Mouse (Mus musculus) neural tube, embryonic 13.5 days (tissue): Measurements from ENCODE around the gene Atp8a1. TPM values are rescaled to one million over a fixed set of nuclear protein-coding genes. Genes with fewer than 3 reads are reported as not detected.
A peak's percentile ranks its signal among the peaks of the same experiment; 100 is the strongest.

Experiments
- ATAC-seq: fragments of 200-750 bp; cut with Nextera tagmentation; 2 replicates; pipeline ENCODE4 v1.8.0; 2017; ENCODE audit warnings: low read depth, mild to moderate bottlenecking, moderate TSS enrichment, moderate library complexity
- H3K27ac ChIP-seq: fragments of 300-500 bp; sonication (generic); replicated peaks from 2 replicates; pipeline ENCODE4 v1.5.1; 2015; ENCODE audit warnings: moderate library complexity, mild to moderate bottlenecking, inconsistent platforms
- H3K27me3 ChIP-seq: fragments of 300-500 bp; sonication (generic); 2 replicates; pipeline ENCODE4 v1.6.1; 2015; ENCODE audit warnings: mild to moderate bottlenecking, inconsistent platforms
- H3K36me3 ChIP-seq: fragments of 300-500 bp; sonication (generic); 2 replicates; pipeline ENCODE4 v1.6.1; 2015; ENCODE audit warnings: mild to moderate bottlenecking, inconsistent platforms
- H3K4me1 ChIP-seq: fragments of 300-500 bp; sonication (generic); replicated peaks from 2 replicates; pipeline ENCODE4 v1.6.1; 2015; ENCODE audit warnings: inconsistent platforms
- H3K4me2 ChIP-seq: fragments of 300-500 bp; sonication (generic); 2 replicates; pipeline ENCODE4 v1.6.1; 2015; ENCODE audit warnings: inconsistent platforms, mild to moderate bottlenecking, moderate library complexity
- H3K4me3 ChIP-seq: fragments of 300-500 bp; sonication (generic); 2 replicates; pipeline ENCODE4 v1.5.1; 2015; ENCODE audit warnings: mild to moderate bottlenecking, inconsistent platforms
- H3K9ac ChIP-seq: fragments of 300-500 bp; sonication (generic); 2 replicates; pipeline ENCODE4 v1.6.1; 2015; ENCODE audit warnings: moderate library complexity, mild to moderate bottlenecking, inconsistent platforms
- H3K9me3 ChIP-seq: fragments of 300-500 bp; sonication (generic); 2 replicates; pipeline ENCODE4 v1.6.1; 2016; ENCODE audit warnings: inconsistent platforms
- whole genome bisulfite sequencing: fragments of 180-500 bp; shearing (Covaris S2); methylation state at CpG from one replicate; pipeline ENCODE4 v1.1.7; 2015; 5-methylcytosine and 5-hydroxymethylcytosine counted together
- polyA plus RNA-seq: library from polyadenylated mRNA; unstranded; fragments of >200 nt; fragmentation: Nextera tagmentation; extraction: Ambion mirVana; gene quantifications from 2 replicates; pipeline ENCODE4 v1.2.1, GENCODE M21; 2015

Gene Atp8a1
- polyA plus RNA-seq, 1 experiment from 2014 or later = 45.1 TPM

GRCm38 (mm10) chr5:67848511-67849014, 1.3 kb upstream of the Atp8a1 start:
- Histone ChIP-seq H3K27me3 (no peaks in the 10 kb centered on the region), H3K36me3 (no peaks in the 10 kb centered on the region), H3K4me1 (peaks cover 40% of the 10 kb centered on the region), H3K27ac (peak overlapping the region; percentile 86), H3K4me3 (peak overlapping the region; percentile 96), H3K9ac (peak overlapping the region; percentile 91), H3K9me3 (no peaks in the 10 kb centered on the region), H3K4me2 (peak overlapping the region; percentile 72)
- ATAC-seq = no peak
- 45% methylated on average over 12 of the region's 12 CpGs for WGBS

DNA sequence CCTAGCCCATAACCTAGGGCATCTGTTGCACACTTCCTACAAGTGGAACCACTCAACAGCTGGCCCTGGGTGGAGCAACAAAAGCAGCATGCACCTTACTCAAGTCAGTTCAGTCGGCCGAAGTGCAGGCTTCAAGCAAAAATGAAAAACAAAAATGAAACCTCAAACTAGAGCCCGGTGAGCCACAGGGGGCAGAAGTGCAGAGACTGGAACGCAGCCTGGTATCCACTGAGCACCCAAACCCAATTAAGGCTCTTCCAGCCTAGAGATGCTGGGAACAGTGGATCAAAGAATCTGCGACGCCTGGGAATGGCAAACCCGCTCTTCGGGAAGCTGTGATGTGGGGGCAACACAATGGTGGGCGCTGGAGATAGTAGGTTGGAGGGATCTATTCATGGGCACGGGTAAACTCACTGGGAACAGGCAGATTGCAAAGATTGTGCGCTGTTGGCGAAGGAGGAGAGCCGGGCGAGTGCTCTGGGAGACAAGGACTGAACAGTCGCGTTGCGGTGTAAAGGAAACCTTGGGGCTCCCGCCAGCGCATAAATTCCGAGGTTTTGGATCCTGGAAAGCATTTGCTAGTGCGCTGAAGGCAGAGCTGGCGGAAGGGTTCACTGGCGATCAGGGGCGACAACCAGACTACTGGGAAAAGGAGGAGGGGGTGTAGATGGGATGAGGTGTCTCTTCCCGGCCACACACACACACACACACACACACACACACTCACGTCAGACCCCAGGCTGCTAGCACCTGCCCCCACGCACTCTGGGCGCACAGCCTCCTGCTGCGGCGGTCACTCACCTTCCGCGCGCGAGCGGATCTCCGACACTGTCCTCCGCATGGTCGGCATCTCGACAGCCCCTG, 641 bp downstream of the Atp8a1 start:
- peak; percentile 20 for ATAC-seq
- peak overlapping the region; percentile 91 for H3K9ac ChIP-seq
- peaks cover 59% of the 10 kb centered on the region for H3K4me1 ChIP-seq
- under 1% methylated on average over 39 of the region's 39 CpGs for WGBS
- peak overlapping the region; percentile 96 for H3K4me3 ChIP-seq
- no peaks in the 10 kb centered on the region for H3K27me3 ChIP-seq
- peak overlapping the region; percentile 72 for H3K4me2 ChIP-seq
- H3K9me3 ChIP-seq = no peaks in the 10 kb centered on the region
- no peaks in the 10 kb centered on the region for H3K36me3 ChIP-seq
- H3K27ac ChIP-seq = peak overlapping the region; percentile 86

GRCm38 (mm10) chr5:67845190-67845691, 2.0 kb downstream of the Atp8a1 start:
- H3K4me2 ChIP-seq = peak overlapping the region; percentile 72
- ATAC-seq = no peak
- H3K27ac ChIP-seq = no peak overlapping the region
- H3K36me3 ChIP-seq = no peaks in the 10 kb centered on the region
- peak overlapping the region; percentile 96 for H3K4me3 ChIP-seq
- 10% methylated on average over 8 of the region's 8 CpGs for WGBS
- no peaks in the 10 kb centered on the region for H3K9me3 ChIP-seq
- peak overlapping the region; percentile 91 for H3K9ac ChIP-seq
- H3K4me1 ChIP-seq = peaks cover 69% of the 10 kb centered on the region
- no peaks in the 10 kb centered on the region for H3K27me3 ChIP-seq

DNA sequence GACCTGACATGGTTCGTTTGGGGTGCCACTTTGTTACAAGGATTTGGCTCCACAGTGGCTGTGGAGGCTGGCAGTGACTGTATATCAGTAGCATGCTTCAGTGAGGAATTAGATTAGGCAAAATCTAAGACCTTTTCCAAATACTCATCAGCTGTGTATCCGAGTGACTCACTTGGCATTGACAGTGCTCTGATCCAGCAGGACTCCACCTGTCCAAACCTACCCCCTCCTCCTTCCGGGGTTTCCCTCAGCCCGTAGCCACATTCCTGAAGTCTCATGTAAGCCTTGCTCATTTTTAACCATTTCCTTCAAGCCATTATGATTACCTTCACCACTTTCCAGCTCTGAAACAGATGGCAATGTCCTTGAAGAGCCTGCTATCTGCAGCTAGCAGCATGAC, 3.2 kb downstream of the Atp8a1 start:
- Histone ChIP-seq H3K27ac (no peak overlapping the region), H3K4me2 (peak overlapping the region; percentile 72), H3K4me1 (peaks cover 69% of the 10 kb centered on the region), H3K4me3 (0 out of 2 replicates have a peak overlapping the region, but pooled peaks have one; percentile 96), H3K9me3 (no peaks in the 10 kb centered on the region), H3K27me3 (no peaks in the 10 kb centered on the region), H3K9ac (peak overlapping the region; percentile 9; the same call in 1 of the 2 replicates), H3K36me3 (no peaks in the 10 kb centered on the region)
- 80% methylated on average over 4 of the region's 4 CpGs for WGBS
- ATAC-seq = no peak

GRCm38 (mm10) chr5:67842306-67842705, 4.9 kb downstream of the Atp8a1 start:
- Histone ChIP-seq H3K4me3 (no peak overlapping the region), H3K27ac (peak overlapping the region; percentile 72), H3K4me1 (peaks cover 58% of the 10 kb centered on the region), H3K9ac (no peak overlapping the region), H3K36me3 (0 out of 2 replicates have a peak, but pooled peaks cover under 1% of the 10 kb centered on the region), H3K9me3 (no peaks in the 10 kb centered on the region), H3K27me3 (no peaks in the 10 kb centered on the region), H3K4me2 (peak overlapping the region; percentile 37)
- WGBS = 9% methylated on average over 6 of the region's 6 CpGs
- ATAC-seq = peak; percentile 24; the same call in 1 of the 2 replicates

DNA sequence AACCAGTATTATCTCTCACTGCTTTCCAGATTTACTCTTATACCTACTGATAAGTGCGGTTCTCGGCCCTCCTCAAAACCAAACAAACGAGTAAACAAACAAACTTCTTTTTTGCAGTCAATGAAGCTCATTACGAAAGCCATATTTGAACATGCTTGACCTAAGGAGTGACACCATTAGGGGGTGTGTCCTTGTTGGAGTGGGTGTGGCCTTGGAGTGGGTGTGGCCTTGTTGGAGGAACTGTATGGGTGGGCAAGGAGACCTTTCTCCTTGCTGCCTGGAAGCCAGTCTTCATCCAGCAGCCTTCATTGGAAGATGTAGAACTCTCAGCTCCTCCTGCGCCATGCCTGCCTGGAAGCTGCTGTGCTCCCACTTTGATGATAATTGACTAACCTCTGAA, 13.4 kb downstream of the Atp8a1 start:
- no peak overlapping the region for H3K27ac ChIP-seq
- no peak overlapping the region for H3K4me3 ChIP-seq
- H3K9me3 ChIP-seq = no peaks in the 10 kb centered on the region
- no peak for ATAC-seq
- peaks cover 24% of the 10 kb centered on the region for H3K4me1 ChIP-seq
- no peak overlapping the region for H3K4me2 ChIP-seq
- H3K27me3 ChIP-seq = no peaks in the 10 kb centered on the region
- no peak overlapping the region for H3K9ac ChIP-seq
- 94% methylated on average over 5 of the region's 5 CpGs for WGBS
- H3K36me3 ChIP-seq = peaks cover 15% of the 10 kb centered on the region; the same call in 1 of the 2 replicates

GRCm38 (mm10) chr5:67831293-67832147, 15.7 kb downstream of the Atp8a1 start:
- Histone ChIP-seq H3K27ac (no peak overlapping the region), H3K4me3 (no peak overlapping the region), H3K4me2 (no peak overlapping the region), H3K27me3 (no peaks in the 10 kb centered on the region), H3K36me3 (peaks cover 7% of the 10 kb centered on the region; the same call in 1 of the 2 replicates), H3K9me3 (no peaks in the 10 kb centered on the region), H3K9ac (no peak overlapping the region), H3K4me1 (peaks cover 24% of the 10 kb centered on the region)
- 85% methylated on average over 10 of the region's 10 CpGs for WGBS
- no peak for ATAC-seq

DNA sequence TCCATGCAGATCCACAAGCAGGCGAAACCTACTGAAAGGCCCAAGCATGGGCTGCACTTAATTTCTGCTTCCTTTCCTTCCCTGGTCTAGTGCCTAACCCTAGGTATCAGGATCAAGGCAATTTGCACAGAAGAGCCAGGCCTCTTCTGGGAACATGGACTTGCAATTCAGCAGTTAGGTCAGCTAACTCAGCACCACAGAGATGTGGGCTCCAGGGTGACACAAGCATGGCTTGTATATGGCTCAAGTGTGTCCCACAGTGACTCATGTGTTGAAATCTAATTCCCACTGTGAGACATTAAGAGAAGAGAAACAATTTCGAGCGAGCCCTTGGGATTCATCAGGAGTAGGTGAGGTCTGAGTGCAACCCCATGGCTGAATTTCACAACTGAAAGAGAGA, 18.9 kb downstream of the Atp8a1 start:
- Histone ChIP-seq H3K27me3 (no peaks in the 10 kb centered on the region), H3K4me2 (no peak overlapping the region), H3K27ac (no peak overlapping the region), H3K9ac (no peak overlapping the region), H3K9me3 (no peaks in the 10 kb centered on the region), H3K36me3 (no peaks in the 10 kb centered on the region), H3K4me1 (peaks cover 34% of the 10 kb centered on the region), H3K4me3 (no peak overlapping the region)
- 87% methylated on average over 3 of the region's 3 CpGs for WGBS
- ATAC-seq = no peak

GRCm38 (mm10) chr5:67826935-67827334, 20.3 kb downstream of the Atp8a1 start:
- no peak for ATAC-seq
- no peak overlapping the region for H3K27ac ChIP-seq
- H3K36me3 ChIP-seq = no peaks in the 10 kb centered on the region
- H3K27me3 ChIP-seq = no peaks in the 10 kb centered on the region
- no peaks in the 10 kb centered on the region for H3K9me3 ChIP-seq
- no peak overlapping the region for H3K9ac ChIP-seq
- 97% methylated on average over 3 of the region's 3 CpGs for WGBS
- no peak overlapping the region for H3K4me2 ChIP-seq
- H3K4me3 ChIP-seq = no peak overlapping the region
- H3K4me1 ChIP-seq = peaks cover 29% of the 10 kb centered on the region

DNA sequence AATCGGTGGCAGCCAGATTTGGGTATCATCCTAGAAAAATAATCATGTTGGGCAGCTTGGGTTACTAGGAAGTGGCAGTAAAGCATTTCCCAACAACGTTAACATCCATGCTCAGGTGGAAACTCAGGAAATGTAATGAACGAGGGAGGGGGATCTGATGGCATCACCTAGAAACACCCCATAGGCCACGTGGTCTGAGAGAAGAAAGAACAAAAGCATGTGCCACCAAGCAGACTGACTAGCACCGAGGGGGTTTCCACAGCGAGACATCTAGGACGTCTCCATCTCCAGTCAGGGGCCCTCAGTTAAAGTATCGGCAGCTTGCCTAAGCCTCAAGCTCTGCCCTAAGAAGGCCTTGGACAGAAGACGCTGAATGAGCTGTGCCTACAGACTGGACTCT, 21.0 kb downstream of the Atp8a1 start:
- peaks cover 29% of the 10 kb centered on the region for H3K4me1 ChIP-seq
- H3K4me2 ChIP-seq = no peak overlapping the region
- no peaks in the 10 kb centered on the region for H3K27me3 ChIP-seq
- H3K4me3 ChIP-seq = no peak overlapping the region
- no peak overlapping the region for H3K27ac ChIP-seq
- no peak for ATAC-seq
- H3K36me3 ChIP-seq = no peaks in the 10 kb centered on the region
- H3K9me3 ChIP-seq = no peaks in the 10 kb centered on the region
- no peak overlapping the region for H3K9ac ChIP-seq
- 89% methylated on average over 9 of the region's 9 CpGs for WGBS

DNA sequence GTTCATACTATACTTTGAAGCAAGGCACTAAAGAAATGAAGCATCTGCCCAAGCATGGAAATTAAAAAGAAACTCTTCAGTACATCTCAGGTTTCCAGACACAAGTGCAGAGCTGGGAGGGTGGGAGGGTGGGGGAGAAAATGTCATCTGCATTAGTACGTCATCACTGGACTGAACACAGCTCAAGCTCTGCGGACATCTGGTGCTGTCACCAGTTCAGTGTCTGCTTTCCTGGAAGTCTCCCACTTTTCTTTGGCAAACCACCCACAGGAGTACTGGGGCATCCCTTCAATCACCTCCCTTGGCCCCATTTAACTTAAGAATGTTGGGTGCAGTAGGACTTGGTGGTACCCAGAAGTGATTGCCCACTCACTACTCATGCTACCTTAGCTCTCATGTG, 22.6 kb downstream of the Atp8a1 start:
- ATAC-seq = no peak
- 93% methylated on average over 2 of the region's 2 CpGs for WGBS
- Histone ChIP-seq H3K9me3 (no peaks in the 10 kb centered on the region), H3K4me1 (peaks cover 29% of the 10 kb centered on the region), H3K27me3 (no peaks in the 10 kb centered on the region), H3K27ac (no peak overlapping the region), H3K4me2 (no peak overlapping the region), H3K36me3 (no peaks in the 10 kb centered on the region), H3K4me3 (no peak overlapping the region), H3K9ac (no peak overlapping the region)

DNA sequence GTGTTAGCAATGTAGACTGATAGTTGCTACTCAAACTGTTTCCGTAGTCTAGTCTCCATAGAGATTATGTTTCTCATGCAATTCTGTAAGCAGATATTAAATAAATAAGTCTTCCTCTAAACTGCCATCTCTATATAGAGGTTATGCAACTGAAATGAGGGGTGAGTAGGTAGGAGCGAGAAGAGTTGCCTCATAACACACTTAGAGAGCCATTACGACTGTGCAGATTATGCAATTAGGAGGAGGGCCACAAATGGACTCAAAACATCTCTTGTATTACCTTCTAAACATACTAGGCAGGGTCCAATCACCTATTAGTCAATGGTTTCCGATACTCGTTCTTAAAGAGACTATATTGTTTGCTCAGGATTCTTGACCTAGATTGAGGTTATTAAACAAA, 23.5 kb downstream of the Atp8a1 start:
- no peak overlapping the region for H3K4me3 ChIP-seq
- no peak overlapping the region for H3K27ac ChIP-seq
- no peak for ATAC-seq
- no peak overlapping the region for H3K9ac ChIP-seq
- WGBS = 77% methylated on average over 5 of the region's 5 CpGs
- H3K4me1 ChIP-seq = peaks cover 29% of the 10 kb centered on the region
- H3K4me2 ChIP-seq = no peak overlapping the region
- H3K9me3 ChIP-seq = no peaks in the 10 kb centered on the region
- no peaks in the 10 kb centered on the region for H3K36me3 ChIP-seq
- H3K27me3 ChIP-seq = no peaks in the 10 kb centered on the region
